Mouse (Mus musculus) lung, adult 2 months (tissue): ENCODE results near the gene 4930453N24Rik.

Source experiments
- CTCF ChIP-seq: fragments of 200-500 bp; IDR thresholded peaks from 2 replicates; pipeline ENCODE4 v1.5.1; 2011; ENCODE audit warnings: mild to moderate bottlenecking, low read length, control low read depth; ENCODE audit not compliant: insufficient read depth
- POLR2A ChIP-seq: fragments of 200-500 bp; IDR thresholded peaks from 2 replicates; pipeline ENCODE4 v1.6.1; 2011; ENCODE audit warnings: low read depth, mild to moderate bottlenecking, control low read depth, low read length, borderline replicate concordance; ENCODE audit errors: extremely low read depth

GRCm38 (mm10) chr16:64754743-64755139 lies 16.2 kb downstream of the 4930453N24Rik start:
- TF ChIP-seq POLR2A (no peak), CTCF (no peak)
